Mouse (Mus musculus) midbrain, embryonic 16.5 days (tissue): ENCODE measurements around the gene Ace. TPM values are rescaled to one million over a fixed set of nuclear protein-coding genes. Genes with fewer than 3 reads are reported as not detected.

Source experiments
- ATAC-seq: fragments of 200-750 bp; cut with Nextera tagmentation; 2 replicates; pipeline ENCODE4 v1.8.0; 2017; ENCODE audit warnings: moderate TSS enrichment
- H3K27ac ChIP-seq: fragments of 300-500 bp; sonication (generic); 2 replicates; pipeline ENCODE4 v1.5.1; 2014; ENCODE audit warnings: mild to moderate bottlenecking, low read length, mixed read lengths
- H3K27me3 ChIP-seq: fragments of 300-500 bp; sonication (generic); 2 replicates; pipeline ENCODE4 v1.6.1; 2014; ENCODE audit warnings: low read depth, low read length, mixed read lengths; ENCODE audit not compliant: control insufficient read depth, insufficient read depth
- H3K36me3 ChIP-seq: fragments of 300-500 bp; sonication (generic); 2 replicates; pipeline ENCODE4 v1.6.1; 2014; ENCODE audit warnings: mild to moderate bottlenecking, low read length, moderate library complexity, mixed read lengths; ENCODE audit not compliant: control insufficient read depth, insufficient read depth
- H3K4me1 ChIP-seq: fragments of 300-500 bp; sonication (generic); 2 replicates; pipeline ENCODE4 v1.6.1; 2014; ENCODE audit warnings: mild to moderate bottlenecking, low read length, mixed read lengths; ENCODE audit not compliant: control insufficient read depth, insufficient read depth
- H3K4me2 ChIP-seq: fragments of 300-500 bp; sonication (generic); 2 replicates; pipeline ENCODE4 v1.6.1; 2014; ENCODE audit warnings: mild to moderate bottlenecking, low read length, mixed read lengths
- H3K4me3 ChIP-seq: fragments of 300-500 bp; sonication (generic); 2 replicates; pipeline ENCODE4 v1.5.1; 2014; ENCODE audit warnings: low read depth, mild to moderate bottlenecking, low read length, moderate library complexity, mixed read lengths
- H3K9ac ChIP-seq: fragments of 300-500 bp; sonication (generic); 2 replicates; pipeline ENCODE4 v1.6.1; 2014; ENCODE audit warnings: low read depth, low read length, mixed read lengths
- H3K9me3 ChIP-seq: fragments of 300-500 bp; sonication (generic); replicated peaks from 2 replicates; pipeline ENCODE4 v1.6.1; 2014; ENCODE audit warnings: mild to moderate bottlenecking, low read length, mixed read lengths; ENCODE audit not compliant: control insufficient read depth, poor library complexity, severe bottlenecking
- WGBS: fragments of 180-500 bp; shearing (Covaris S2); extraction: QIAGEN DNeasy Blood & Tissue Kit; methylation state at CpG from one replicate; pipeline ENCODE4 v1.1.7; 2014; 5-methylcytosine and 5-hydroxymethylcytosine counted together
- polyA plus RNA-seq: library from polyadenylated mRNA; unstranded; fragments of >200 nt; fragmentation: Nextera tagmentation; extraction: Ambion mirVana; gene quantifications from 2 replicates; pipeline ENCODE4 v1.2.1, GENCODE M21; 2015

Ace gene
- polyA plus RNA-seq, 1 experiment from 2014 or later = 8.2 TPM

GRCm38 (mm10) chr11:105933746-105934145 is 34.0 kb upstream of the Ace start:
- peaks cover 3% of the 10 kb centered on the region; the same call in 1 of the 2 replicates for H3K36me3 ChIP-seq
- H3K9ac ChIP-seq = no peak overlapping the region
- H3K4me2 ChIP-seq = no peak overlapping the region
- 91% methylated on average over 8 of the region's 8 CpGs for WGBS
- H3K4me1 ChIP-seq = no peaks in the 10 kb centered on the region
- H3K27ac ChIP-seq = no peak overlapping the region
- no peaks in the 10 kb centered on the region for H3K27me3 ChIP-seq
- no peak overlapping the region for H3K4me3 ChIP-seq
- no peak for ATAC-seq
- H3K9me3 ChIP-seq = no peaks in the 10 kb centered on the region

GRCm38 (mm10) chr11:105934303-105934711 is 33.4 kb upstream of the Ace start:
- 78% methylated on average over 5 of the region's 5 CpGs for WGBS
- no peak for ATAC-seq
- no peaks in the 10 kb centered on the region for H3K9me3 ChIP-seq
- peaks cover 3% of the 10 kb centered on the region; the same call in 1 of the 2 replicates for H3K36me3 ChIP-seq
- H3K9ac ChIP-seq = no peak overlapping the region
- H3K4me2 ChIP-seq = no peak overlapping the region
- no peak overlapping the region for H3K27ac ChIP-seq
- no peak overlapping the region for H3K4me3 ChIP-seq
- no peaks in the 10 kb centered on the region for H3K27me3 ChIP-seq
- H3K4me1 ChIP-seq = no peaks in the 10 kb centered on the region

GRCm38 (mm10) chr11:105934816-105935215 is 32.9 kb upstream of the Ace start:
- WGBS = 24% methylated on average over 6 of the region's 6 CpGs
- no peaks in the 10 kb centered on the region for H3K27me3 ChIP-seq
- H3K4me2 ChIP-seq = no peak overlapping the region
- H3K4me3 ChIP-seq = no peak overlapping the region
- H3K9ac ChIP-seq = no peak overlapping the region
- no peak overlapping the region for H3K27ac ChIP-seq
- no peaks in the 10 kb centered on the region for H3K4me1 ChIP-seq
- ATAC-seq = no peak
- H3K9me3 ChIP-seq = no peaks in the 10 kb centered on the region
- peaks cover 3% of the 10 kb centered on the region; the same call in 1 of the 2 replicates for H3K36me3 ChIP-seq

GRCm38 (mm10) chr11:105935496-105935895 is 32.2 kb upstream of the Ace start:
- no peak overlapping the region for H3K4me2 ChIP-seq
- ATAC-seq = no peak
- H3K27ac ChIP-seq = no peak overlapping the region
- no peaks in the 10 kb centered on the region for H3K4me1 ChIP-seq
- no peak overlapping the region for H3K9ac ChIP-seq
- no peaks in the 10 kb centered on the region for H3K9me3 ChIP-seq
- no peaks in the 10 kb centered on the region for H3K27me3 ChIP-seq
- H3K36me3 ChIP-seq = peaks cover 3% of the 10 kb centered on the region; the same call in 1 of the 2 replicates
- no peak overlapping the region for H3K4me3 ChIP-seq
- WGBS = 94% methylated on average over 8 of the region's 8 CpGs

GRCm38 (mm10) chr11:105936200-105936599 is 31.5 kb upstream of the Ace start:
- Histone ChIP-seq H3K27ac (no peak overlapping the region), H3K9me3 (no peaks in the 10 kb centered on the region), H3K4me2 (no peak overlapping the region), H3K4me1 (no peaks in the 10 kb centered on the region), H3K27me3 (no peaks in the 10 kb centered on the region), H3K36me3 (peaks cover 3% of the 10 kb centered on the region; the same call in 1 of the 2 replicates), H3K4me3 (no peak overlapping the region), H3K9ac (no peak overlapping the region)
- 92% methylated on average over 6 of the region's 6 CpGs for WGBS
- ATAC-seq = no peak

- no peaks in the 10 kb centered on the region for H3K4me1 ChIP-seq
- H3K4me2 ChIP-seq = no peak overlapping the region
- 97% methylated on average over 3 of the region's 3 CpGs for WGBS
- no peaks in the 10 kb centered on the region for H3K27me3 ChIP-seq
- no peak overlapping the region for H3K27ac ChIP-seq
- H3K9ac ChIP-seq = no peak overlapping the region
- no peak for ATAC-seq
- peaks cover 3% of the 10 kb centered on the region; the same call in 1 of the 2 replicates for H3K36me3 ChIP-seq
- no peaks in the 10 kb centered on the region for H3K9me3 ChIP-seq
- H3K4me3 ChIP-seq = no peak overlapping the region
These were observed 30.8 kb upstream of the Ace start for GRCm38 (mm10) chr11:105936974-105937373.

- H3K9ac ChIP-seq = no peak overlapping the region
- no peak overlapping the region for H3K4me2 ChIP-seq
- WGBS = 51% methylated on average over 9 of the region's 9 CpGs
- H3K4me1 ChIP-seq = peaks cover 10% of the 10 kb centered on the region; the same call in 1 of the 2 replicates
- H3K36me3 ChIP-seq = peaks cover 3% of the 10 kb centered on the region; the same call in 1 of the 2 replicates
- no peaks in the 10 kb centered on the region for H3K9me3 ChIP-seq
- no peak overlapping the region for H3K4me3 ChIP-seq
- ATAC-seq = no peak
- no peaks in the 10 kb centered on the region for H3K27me3 ChIP-seq
- no peak overlapping the region for H3K27ac ChIP-seq
These were observed 29.0 kb upstream of the Ace start for GRCm38 (mm10) chr11:105938771-105939170.

GRCm38 (mm10) chr11:105941973-105942372 is 25.8 kb upstream of the Ace start:
- Histone ChIP-seq H3K4me2 (no peak overlapping the region), H3K9me3 (no peaks in the 10 kb centered on the region), H3K27me3 (no peaks in the 10 kb centered on the region), H3K4me3 (no peak overlapping the region), H3K27ac (no peak overlapping the region), H3K9ac (no peak overlapping the region), H3K36me3 (no peaks in the 10 kb centered on the region), H3K4me1 (peaks cover 18% of the 10 kb centered on the region)
- 64% methylated on average over 8 of the region's 8 CpGs for WGBS
- ATAC-seq = no peak

GRCm38 (mm10) chr11:105943133-105944102 is 24.3 kb upstream of the Ace start:
- 7% methylated on average over 40 of the region's 47 CpGs for WGBS
- ATAC-seq = peak; percentile 66

More at GRCm38 (mm10) chr11:105943133-105944102, 24.3 kb upstream of the Ace start:
- peak overlapping the region; percentile 66 for H3K4me2 ChIP-seq
- peak overlapping the region; percentile 74 for H3K27ac ChIP-seq
- no peaks in the 10 kb centered on the region for H3K9me3 ChIP-seq
- H3K27me3 ChIP-seq = no peaks in the 10 kb centered on the region
- H3K4me3 ChIP-seq = peak overlapping the region; percentile 76
- no peaks in the 10 kb centered on the region for H3K36me3 ChIP-seq
- H3K9ac ChIP-seq = peak overlapping the region; percentile 79
- H3K4me1 ChIP-seq = peaks cover 18% of the 10 kb centered on the region
